Mouse (Mus musculus): ENCODE measurements around the gene Hoxa3. TPM values are rescaled to one million over a fixed set of nuclear protein-coding genes. Genes with fewer than 3 reads are reported as not detected.

Gene Hoxa3
- polyA plus RNA-seq, 1 experiment from 2014 or later: 0.32 TPM

DNA sequence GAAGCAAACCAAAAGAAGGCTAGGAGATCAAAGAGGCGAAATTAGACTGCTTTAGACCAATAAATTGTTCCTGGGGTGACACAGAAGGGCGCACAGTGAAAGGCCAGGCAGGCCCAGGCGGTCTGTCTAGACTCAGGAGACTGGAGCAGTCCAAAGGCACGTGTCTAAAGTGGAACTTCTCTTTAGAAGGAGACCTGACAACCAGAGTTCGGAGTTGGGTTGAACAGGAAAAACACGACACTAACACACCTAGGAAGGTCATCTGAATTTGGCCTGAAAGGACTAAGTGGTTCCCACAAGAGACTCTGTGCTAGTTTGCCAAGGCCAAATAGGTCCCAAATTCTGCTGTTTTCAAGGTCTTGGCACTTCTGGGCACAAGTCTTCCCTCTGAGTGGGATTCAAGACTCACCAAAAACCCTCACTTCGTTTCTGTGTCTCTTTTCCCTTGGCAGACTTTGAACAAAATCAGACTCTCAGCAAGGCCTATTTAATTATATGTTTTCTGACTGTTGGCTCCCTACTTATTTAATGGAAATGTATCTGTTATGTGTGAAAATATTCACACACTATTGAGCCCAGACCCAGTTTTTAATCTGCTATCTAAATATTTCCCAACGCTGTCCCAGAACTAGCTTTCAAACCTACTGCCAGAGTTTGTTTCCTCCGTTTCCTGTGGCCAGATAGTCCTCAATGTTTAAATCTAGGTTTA lies 6.3 kb upstream of the Hoxa3 start:
- Histone ChIP-seq H3K27me3 (peaks cover 99% of the 10 kb centered on the region), H3K4me3 (replicated peaks) (no peak overlapping the region), H3K9me3 (no peaks in the 10 kb centered on the region)

DNA sequence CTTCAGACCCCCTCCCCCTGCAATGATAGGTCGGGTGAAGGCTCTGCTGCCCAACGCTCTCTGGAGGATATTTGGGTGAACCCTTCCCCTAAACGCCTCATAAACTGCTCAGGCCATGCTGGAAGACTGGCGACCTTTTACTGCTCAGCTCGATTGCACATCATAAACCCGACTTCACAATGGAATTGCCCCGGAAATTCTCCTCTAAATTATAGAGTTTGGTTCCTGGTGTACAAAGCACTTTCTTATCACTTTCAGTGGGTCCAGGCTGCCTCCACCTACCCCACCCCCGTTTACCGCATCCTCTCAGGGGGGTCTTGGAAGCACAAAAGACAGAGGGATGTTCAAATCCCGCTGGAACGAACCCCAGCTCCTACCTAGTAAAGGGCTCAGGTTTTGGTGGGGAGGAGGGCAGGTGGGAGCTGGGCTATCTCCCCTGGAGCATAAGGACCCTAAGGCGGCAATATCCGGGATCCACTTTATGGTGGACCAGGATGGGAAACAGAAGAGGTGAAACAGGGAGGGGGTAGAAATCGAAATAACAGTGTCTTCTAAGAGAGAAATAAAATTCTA lies 5.6 kb upstream of the Hoxa3 start:
- peaks cover 99% of the 10 kb centered on the region for H3K27me3 ChIP-seq
- H3K4me2 ChIP-seq: no peak overlapping the region
- no peak overlapping the region for H3K9ac ChIP-seq
- H3K36me3 ChIP-seq (replicated peaks): no peaks in the 10 kb centered on the region
- H3K27ac ChIP-seq: no peak overlapping the region
- H3K4me1 ChIP-seq: peaks cover 16% of the 10 kb centered on the region
- no peaks in the 10 kb centered on the region for H3K9me3 ChIP-seq
- no peak for ATAC-seq (ENCODE audit: low FRiP score)
- H3K4me3 ChIP-seq (replicated peaks): no peak overlapping the region
- 8% methylated on average over 14 of the region's 14 CpGs for WGBS

More for the DNA sequence above, 6.3 kb upstream of the Hoxa3 start:
- Histone ChIP-seq H3K27ac (no peak overlapping the region), H3K36me3 (replicated peaks) (no peaks in the 10 kb centered on the region), H3K9ac (no peak overlapping the region), H3K4me2 (no peak overlapping the region), H3K4me1 (peaks cover 16% of the 10 kb centered on the region)
- no peak for ATAC-seq (ENCODE audit: low FRiP score)
- WGBS: 18% methylated on average over 9 of the region's 9 CpGs

- Histone ChIP-seq H3K9me3 (no peaks in the 10 kb centered on the region), H3K36me3 (replicated peaks) (no peaks in the 10 kb centered on the region), H3K9ac (no peak overlapping the region), H3K4me2 (no peak overlapping the region; the same call in 1 of the 2 replicates), H3K27me3 (peaks cover 100% of the 10 kb centered on the region), H3K4me1 (peaks cover 16% of the 10 kb centered on the region), H3K27ac (no peak overlapping the region), H3K4me3 (replicated peaks) (no peak overlapping the region)
- WGBS: 4% methylated on average over 23 of the region's 23 CpGs
- no peak for ATAC-seq (ENCODE audit: low FRiP score)
Observed at GRCm38 (mm10) chr6:52217895-52218642, 4.9 kb upstream of the Hoxa3 start.

GRCm38 (mm10) chr6:52217459-52217768 lies 4.3 kb upstream of the Hoxa3 start:
- Histone ChIP-seq H3K27ac (no peak overlapping the region), H3K9ac (no peak overlapping the region), H3K4me3 (replicated peaks) (peak overlapping the region; percentile 33), H3K27me3 (peaks cover 100% of the 10 kb centered on the region), H3K9me3 (no peaks in the 10 kb centered on the region), H3K36me3 (replicated peaks) (no peaks in the 10 kb centered on the region), H3K4me1 (peaks cover 16% of the 10 kb centered on the region), H3K4me2 (peak overlapping the region; percentile 45)
- ATAC-seq (ENCODE audit: low FRiP score): no peak
- WGBS: under 1% methylated on average over 25 of the region's 25 CpGs

GRCm38 (mm10) chr6:52216691-52217458 lies 3.7 kb upstream of the Hoxa3 start:
- peak overlapping the region; percentile 33 for H3K4me3 ChIP-seq (replicated peaks)
- H3K27me3 ChIP-seq: peaks cover 100% of the 10 kb centered on the region
- H3K27ac ChIP-seq: no peak overlapping the region
- peaks cover 16% of the 10 kb centered on the region for H3K4me1 ChIP-seq
- no peak overlapping the region for H3K9ac ChIP-seq
- 2% methylated on average over 60 of the region's 60 CpGs for WGBS
- no peaks in the 10 kb centered on the region for H3K9me3 ChIP-seq
- peak overlapping the region; percentile 45 for H3K4me2 ChIP-seq
- H3K36me3 ChIP-seq (replicated peaks): no peaks in the 10 kb centered on the region
- ATAC-seq (ENCODE audit: low FRiP score): no peak

DNA sequence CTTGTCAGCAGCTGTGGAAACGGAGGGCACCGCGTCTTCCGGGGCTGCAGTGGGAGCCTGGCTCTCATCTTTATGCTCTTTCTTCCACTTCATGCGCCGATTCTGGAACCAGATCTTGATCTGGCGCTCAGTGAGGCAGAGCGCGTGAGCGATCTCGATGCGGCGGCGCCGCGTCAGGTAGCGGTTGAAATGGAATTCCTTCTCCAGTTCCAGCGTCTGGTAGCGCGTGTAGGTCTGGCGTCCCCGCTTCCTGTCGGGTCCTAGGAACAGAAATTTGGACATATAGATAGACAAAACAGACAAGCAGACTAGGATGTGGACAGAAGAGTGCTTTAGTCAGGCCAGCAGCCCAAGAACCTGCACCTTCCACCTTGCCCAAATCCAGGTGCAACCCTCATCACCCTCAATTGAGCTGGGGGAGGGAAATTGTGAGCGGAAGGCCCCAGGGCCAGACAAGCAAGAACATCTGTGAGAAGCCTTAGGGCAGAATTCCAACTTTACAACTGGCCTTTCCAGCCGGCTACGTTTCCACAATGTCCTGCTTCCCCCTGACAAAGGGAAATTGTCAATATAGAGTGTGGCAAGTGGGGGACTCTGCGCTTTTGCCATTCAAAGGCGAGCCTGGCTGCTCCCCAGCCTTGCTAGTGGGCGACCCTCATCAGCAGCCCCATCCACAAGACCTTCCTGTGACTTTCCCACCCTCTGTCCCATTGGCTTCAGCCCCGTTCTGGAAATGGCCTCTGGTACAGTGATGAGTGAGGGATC lies 2.8 kb upstream of the Hoxa3 start:
- Histone ChIP-seq H3K4me2 (no peak overlapping the region), H3K9ac (no peak overlapping the region), H3K4me3 (replicated peaks) (no peak overlapping the region), H3K36me3 (replicated peaks) (no peaks in the 10 kb centered on the region), H3K27ac (no peak overlapping the region), H3K4me1 (peaks cover 13% of the 10 kb centered on the region), H3K9me3 (no peaks in the 10 kb centered on the region), H3K27me3 (peaks cover 100% of the 10 kb centered on the region)
- under 1% methylated on average over 30 of the region's 30 CpGs for WGBS
- ATAC-seq (ENCODE audit: low FRiP score): no peak

DNA sequence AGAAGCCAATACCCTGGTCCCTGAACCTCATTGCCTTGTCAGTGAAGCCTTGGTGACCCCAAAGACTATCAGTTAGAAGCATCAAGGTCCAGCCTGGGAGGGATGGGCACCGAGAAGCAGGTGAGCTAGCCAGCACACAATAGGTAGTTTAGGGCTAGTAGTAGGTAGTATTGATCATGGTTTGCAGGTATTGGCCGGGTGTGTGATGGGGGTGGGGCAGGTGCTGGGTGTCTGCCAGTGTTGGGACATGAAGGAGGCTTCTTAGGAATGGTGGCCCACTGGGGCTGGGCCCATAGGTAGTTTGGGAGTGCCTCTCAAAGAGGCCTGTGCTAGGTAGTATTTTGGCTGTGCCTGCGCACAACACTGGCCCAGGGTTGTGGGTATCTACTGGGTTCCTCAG lies 1.9 kb upstream of the Hoxa3 start:
- Histone ChIP-seq H3K4me2 (no peak overlapping the region), H3K9ac (no peak overlapping the region), H3K27me3 (peaks cover 99% of the 10 kb centered on the region), H3K9me3 (no peaks in the 10 kb centered on the region), H3K36me3 (replicated peaks) (no peaks in the 10 kb centered on the region), H3K4me3 (replicated peaks) (no peak overlapping the region), H3K4me1 (peaks cover 13% of the 10 kb centered on the region), H3K27ac (no peak overlapping the region)
- no peak for ATAC-seq (ENCODE audit: low FRiP score)
- WGBS: 12% methylated on average over 3 of the region's 3 CpGs

GRCm38 (mm10) chr6:52214271-52214670 lies 1.1 kb upstream of the Hoxa3 start:
- Histone ChIP-seq H3K36me3 (replicated peaks) (no peaks in the 10 kb centered on the region), H3K9ac (no peak overlapping the region), H3K4me3 (replicated peaks) (no peak overlapping the region), H3K4me1 (peaks cover 13% of the 10 kb centered on the region), H3K27ac (no peak overlapping the region), H3K4me2 (no peak overlapping the region), H3K9me3 (no peaks in the 10 kb centered on the region), H3K27me3 (peaks cover 99% of the 10 kb centered on the region)
- 9% methylated on average over 5 of the region's 5 CpGs for WGBS
- no peak for ATAC-seq (ENCODE audit: low FRiP score)

GRCm38 (mm10) chr6:52212556-52213118 lies 499 bp downstream of the Hoxa3 start:
- no peak overlapping the region for H3K4me3 ChIP-seq (replicated peaks)
- H3K9me3 ChIP-seq: no peaks in the 10 kb centered on the region
- H3K36me3 ChIP-seq (replicated peaks): no peaks in the 10 kb centered on the region
- no peak overlapping the region for H3K9ac ChIP-seq
- H3K4me1 ChIP-seq: peaks cover 20% of the 10 kb centered on the region
- ATAC-seq (ENCODE audit: low FRiP score): no peak
- H3K4me2 ChIP-seq: no peak overlapping the region
- H3K27me3 ChIP-seq: peaks cover 99% of the 10 kb centered on the region
- WGBS: 1% methylated on average over 22 of the region's 22 CpGs
- H3K27ac ChIP-seq: no peak overlapping the region

- H3K9ac ChIP-seq: no peak overlapping the region
- peaks cover 13% of the 10 kb centered on the region for H3K4me1 ChIP-seq
- 5% methylated on average over 13 of the region's 13 CpGs for WGBS
- ATAC-seq (ENCODE audit: low FRiP score): no peak
- no peaks in the 10 kb centered on the region for H3K36me3 ChIP-seq (replicated peaks)
- no peak overlapping the region for H3K4me3 ChIP-seq (replicated peaks)
- H3K4me2 ChIP-seq: no peak overlapping the region
- no peaks in the 10 kb centered on the region for H3K9me3 ChIP-seq
- H3K27ac ChIP-seq: no peak overlapping the region
- H3K27me3 ChIP-seq: peaks cover 99% of the 10 kb centered on the region
Observed at GRCm38 (mm10) chr6:52211961-52212360, 1.2 kb downstream of the Hoxa3 start.

- WGBS: under 1% methylated on average over 37 of the region's 37 CpGs
- H3K4me3 ChIP-seq (replicated peaks): no peak overlapping the region
- H3K9me3 ChIP-seq: no peaks in the 10 kb centered on the region
- H3K36me3 ChIP-seq (replicated peaks): no peaks in the 10 kb centered on the region
- H3K27me3 ChIP-seq: peaks cover 99% of the 10 kb centered on the region
- peak; percentile 75 for ATAC-seq (ENCODE audit: low FRiP score)
- peaks cover 10% of the 10 kb centered on the region; the same call in 1 of the 2 replicates for H3K4me1 ChIP-seq
- H3K27ac ChIP-seq: no peak overlapping the region
- H3K4me2 ChIP-seq: no peak overlapping the region
- H3K9ac ChIP-seq: no peak overlapping the region
Observed at GRCm38 (mm10) chr6:52211170-52211935, 1.8 kb downstream of the Hoxa3 start.

Measured in forebrain, embryonic 12.5 days (tissue).